Mouse (Mus musculus) liver, embryonic 14.5 days (tissue): ENCODE data around the gene Nme7. TPM values are rescaled to one million over a fixed set of nuclear protein-coding genes. Genes with fewer than 3 reads are reported as not detected.

Experiments
- ATAC-seq: fragments of 200-750 bp; cut with Nextera tagmentation; 2 replicates; pipeline ENCODE4 v1.8.0; 2017; ENCODE audit warnings: moderate number of reproducible peaks, mild to moderate bottlenecking, moderate library complexity; ENCODE audit not compliant: insufficient read depth
- DNase-seq, 3 experiments: peaks; one replicate each; pipeline ENCODE4 v3.0.0-alpha.2; 2012 to 2013; ENCODE audit warnings: low read depth in 3 of 3, low spot score in 3 of 3
- H3K27ac ChIP-seq: fragments of 300-500 bp; sonication (generic); 2 replicates; pipeline ENCODE4 v1.5.1; 2014; ENCODE audit warnings: moderate library complexity, mild to moderate bottlenecking, control low read depth, inconsistent platforms
- H3K27me3 ChIP-seq: fragments of 300-500 bp; sonication (generic); 2 replicates; pipeline ENCODE4 v1.6.1; 2014; ENCODE audit warnings: mild to moderate bottlenecking, low read length, moderate library complexity; ENCODE audit not compliant: control insufficient read depth, insufficient read depth
- H3K36me3 ChIP-seq: fragments of 300-500 bp; sonication (generic); replicated peaks from 2 replicates; pipeline ENCODE4 v1.6.1; 2014; ENCODE audit warnings: low read depth; ENCODE audit not compliant: control insufficient read depth, insufficient read depth
- H3K4me1 ChIP-seq, 2 experiments: fragments of 200-500 bp in 1 of 2; fragments of 300-500 bp in 1 of 2; sonication (generic) in 1 of 2; replicated peaks; 2 replicates each; pipeline ENCODE4 v1.6.1; 2012 to 2014; ENCODE audit warnings: antibody characterized with exemption in 1 of 2, inconsistent platforms in 1 of 2, low read length in 1 of 2; ENCODE audit not compliant: control insufficient read depth in 2 of 2, insufficient read depth in 2 of 2
- H3K4me2 ChIP-seq: fragments of 300-500 bp; sonication (generic); 2 replicates; pipeline ENCODE4 v1.6.1; 2014; ENCODE audit warnings: low read depth, mild to moderate bottlenecking, control low read depth, moderate library complexity
- H3K4me3 ChIP-seq, 2 experiments: fragments of 200-500 bp in 1 of 2; fragments of 300-500 bp in 1 of 2; sonication (generic) in 1 of 2; 2 replicates each; pipeline ENCODE4 v1.5.1; 2012 to 2014; ENCODE audit warnings: low read depth in 2 of 2, low read length in 2 of 2, mild to moderate bottlenecking in 2 of 2, control low read depth in 1 of 2, inconsistent platforms in 1 of 2, moderate library complexity in 1 of 2; ENCODE audit not compliant: insufficient read depth in 1 of 2
- H3K9ac ChIP-seq: fragments of 300-500 bp; sonication (generic); replicated peaks from 2 replicates; pipeline ENCODE4 v1.6.1; 2014; ENCODE audit warnings: mild to moderate bottlenecking, control low read depth, moderate library complexity
- H3K9me3 ChIP-seq: fragments of 300-500 bp; sonication (generic); 2 replicates; pipeline ENCODE4 v1.6.1; 2016; ENCODE audit warnings: low read length, mixed read lengths; ENCODE audit not compliant: control insufficient read depth
- CTCF ChIP-seq: IDR thresholded peaks from 2 replicates; pipeline ENCODE4 v1.5.1; 2016; ENCODE audit warnings: antibody characterized with exemption, low read depth, control low read depth
- EP300 ChIP-seq: IDR thresholded peaks from 2 replicates; pipeline ENCODE4 v1.6.1; 2016; ENCODE audit warnings: antibody characterized with exemption, low read depth
- WGBS: fragments of 180-500 bp; shearing (Covaris S2); extraction: QIAGEN DNeasy Blood & Tissue Kit; methylation state at CpG from one replicate; pipeline ENCODE4 v1.1.7; 2014; ENCODE audit not compliant: insufficient replicate concordance; 5-methylcytosine and 5-hydroxymethylcytosine counted together
- polyA plus RNA-seq, 2 experiments: library from polyadenylated mRNA; depleted of rRNA in 1 of 2; stranded (reverse) in 1 of 2; unstranded in 1 of 2; fragments of >200 nt; fragmentation: Nextera tagmentation in 1 of 2; extraction: Ambion mirVana in 1 of 2; gene quantifications; 2 replicates each; pipeline versions ENCODE4 v1.2.1 to v1.2.3; 2012 to 2014

Nme7 gene
- polyA plus RNA-seq, 2 experiments: 6.4 to 13.0 TPM

- Histone ChIP-seq H3K9ac (no peak overlapping the region), H3K36me3 (no peaks in the 10 kb centered on the region), H3K4me3 (no peak overlapping the region), H3K27me3 (no peaks in the 10 kb centered on the region), H3K9me3 (no peaks in the 10 kb centered on the region), H3K4me1 (peaks cover 0 to 5% of the 10 kb centered on the region in 2 experiments; a peak in 1 of 4 replicates), H3K27ac (no peak overlapping the region), H3K4me2 (no peak overlapping the region)
- no peak for ATAC-seq
- TF ChIP-seq EP300 (no peak), CTCF (no peak)
- 64% methylated on average over 6 of the region's 6 CpGs for WGBS
- DNase-seq: no peak
Measured at GRCm38 (mm10) chr1:164273659-164274058, 30.3 kb upstream of the Nme7 start.

- Histone ChIP-seq H3K9ac (peak within 1 kb of the TSS; percentile 72), H3K4me3 (peak within 1 kb of the TSS; percentile 70 to 97), H3K4me1 (peaks cover 0 to 5% of the 10 kb centered on the region in 2 experiments; a peak in 1 of 4 replicates), H3K9me3 (no peaks in the 10 kb centered on the region), H3K4me2 (peak within 1 kb of the TSS; percentile 94), H3K27me3 (no peaks in the 10 kb centered on the region), H3K27ac (peak within 1 kb of the TSS; percentile 33), H3K36me3 (no peaks in the 10 kb centered on the region)
- under 1% methylated on average over 31 of the region's 31 CpGs for WGBS
- peak; percentile 91 to 93 (median 92) for DNase-seq
- peak; percentile 100 for ATAC-seq
- TF ChIP-seq CTCF (0 out of 2 replicates have a peak, but pooled peaks have one; percentile 21), EP300 (no peak)
Measured at GRCm38 (mm10) chr1:164275455-164275954, 28.4 kb upstream of the Nme7 start, which contains the start of gene Ccdc181. Ccdc181 (plus strand) TSS chr1:164275585.

GRCm38 (mm10) chr1:164276552-164276951, 27.4 kb upstream of the Nme7 start:
- H3K9ac ChIP-seq: no peak overlapping the region
- peaks cover 0 to 5% of the 10 kb centered on the region in 2 experiments; a peak in 1 of 4 replicates for H3K4me1 ChIP-seq
- ATAC-seq (no peak), DNase-seq (no peak)
- no peak overlapping the region for H3K4me2 ChIP-seq
- H3K4me3 ChIP-seq: no peak overlapping the region
- H3K27ac ChIP-seq: no peak overlapping the region
- H3K36me3 ChIP-seq: no peaks in the 10 kb centered on the region
- WGBS: 80% methylated on average over 3 of the region's 3 CpGs
- no peaks in the 10 kb centered on the region for H3K9me3 ChIP-seq
- no peak for TF ChIP-seq CTCF
- TF ChIP-seq EP300: no peak
- no peaks in the 10 kb centered on the region for H3K27me3 ChIP-seq

GRCm38 (mm10) chr1:164279332-164279731, 24.6 kb upstream of the Nme7 start:
- H3K4me1 ChIP-seq: peaks cover 0 to 5% of the 10 kb centered on the region in 2 experiments; a peak in 1 of 4 replicates
- no peak overlapping the region for H3K4me3 ChIP-seq
- H3K36me3 ChIP-seq: no peaks in the 10 kb centered on the region
- 72% methylated on average over 4 of the region's 4 CpGs for WGBS
- TF ChIP-seq EP300: no peak
- no peak for TF ChIP-seq CTCF
- H3K9me3 ChIP-seq: no peaks in the 10 kb centered on the region
- H3K27me3 ChIP-seq: no peaks in the 10 kb centered on the region
- H3K4me2 ChIP-seq: no peak overlapping the region
- H3K9ac ChIP-seq: no peak overlapping the region
- no peak for ATAC-seq
- no peak for DNase-seq
- H3K27ac ChIP-seq: no peak overlapping the region

GRCm38 (mm10) chr1:164284007-164284406, 19.9 kb upstream of the Nme7 start:
- H3K4me2 ChIP-seq: no peak overlapping the region
- no peaks in the 10 kb centered on the region for H3K36me3 ChIP-seq
- ATAC-seq: no peak
- no peak overlapping the region for H3K27ac ChIP-seq
- H3K4me1 ChIP-seq: no peaks in the 10 kb centered on the region
- DNase-seq: no peak
- H3K4me3 ChIP-seq: no peak overlapping the region
- H3K9me3 ChIP-seq: no peaks in the 10 kb centered on the region
- H3K9ac ChIP-seq: no peak overlapping the region
- TF ChIP-seq CTCF (no peak), EP300 (no peak)
- no peaks in the 10 kb centered on the region for H3K27me3 ChIP-seq
- WGBS: 70% methylated on average over 3 of the region's 3 CpGs
